Mouse (Mus musculus): ENCODE measurements around the gene Psmd9. TPM values are rescaled to one million over a fixed set of nuclear protein-coding genes. Genes with fewer than 3 reads are reported as not detected.

Gene Psmd9
- 66.9 and 67.9 TPM in 2 replicates for polyA plus RNA-seq (2015; fragmentation: Nextera tagmentation; extraction: Ambion mirVana)

GRCm38 (mm10) chr5:123169284-123169683 is at the start of gene Psmd9:
Gene Psmd9, plus strand, starts transcription at chr5:123169413.
- no peak within 1 kb of the TSS for H3K4me2 ChIP-seq
- no peak within 1 kb of the TSS for H3K9ac ChIP-seq
- H3K27me3 ChIP-seq: no peaks in the 10 kb centered on the region
- H3K4me1 ChIP-seq (replicated peaks): peaks cover 18% of the 10 kb centered on the region
- H3K36me3 ChIP-seq: peaks cover 24% of the 10 kb centered on the region
- H3K9me3 ChIP-seq: no peaks in the 10 kb centered on the region
- no peak within 1 kb of the TSS; the same call in 1 of the 2 replicates for H3K27ac ChIP-seq (replicated peaks)
- WGBS: 87% methylated on average over 5 of the region's 5 CpGs
- no peak within 1 kb of the TSS for H3K4me3 ChIP-seq
- no peak for ATAC-seq (ENCODE audit: low read depth)

- Histone ChIP-seq H3K9ac (no peak overlapping the region), H3K9me3 (no peaks in the 10 kb centered on the region), H3K4me1 (replicated peaks) (peaks cover 6% of the 10 kb centered on the region; the same call in 1 of the 2 replicates), H3K27ac (replicated peaks) (no peak overlapping the region), H3K4me2 (no peak overlapping the region), H3K27me3 (no peaks in the 10 kb centered on the region), H3K36me3 (peaks cover 26% of the 10 kb centered on the region), H3K4me3 (no peak overlapping the region)
- WGBS: 39% methylated on average over 7 of the region's 7 CpGs
- ATAC-seq (ENCODE audit: low read depth): no peak
Measured at GRCm38 (mm10) chr5:123120624-123121215, 48.5 kb upstream of the Psmd9 start.

GRCm38 (mm10) chr5:123122181-123122580 is 47.0 kb upstream of the Psmd9 start:
- no peaks in the 10 kb centered on the region for H3K27me3 ChIP-seq
- H3K9ac ChIP-seq: no peak overlapping the region
- ATAC-seq (ENCODE audit: low read depth): no peak
- no peak overlapping the region for H3K4me2 ChIP-seq
- 93% methylated on average over 4 of the region's 4 CpGs for WGBS
- no peak overlapping the region for H3K4me3 ChIP-seq
- H3K27ac ChIP-seq (replicated peaks): no peak overlapping the region
- H3K9me3 ChIP-seq: no peaks in the 10 kb centered on the region
- peaks cover 6% of the 10 kb centered on the region; the same call in 1 of the 2 replicates for H3K4me1 ChIP-seq (replicated peaks)
- peaks cover 40% of the 10 kb centered on the region for H3K36me3 ChIP-seq

GRCm38 (mm10) chr5:123125105-123125504 is 44.1 kb upstream of the Psmd9 start:
- H3K9ac ChIP-seq: no peak overlapping the region
- H3K4me2 ChIP-seq: no peak overlapping the region
- peaks cover 10% of the 10 kb centered on the region; the same call in 1 of the 2 replicates for H3K4me1 ChIP-seq (replicated peaks)
- peaks cover 65% of the 10 kb centered on the region for H3K36me3 ChIP-seq
- H3K27me3 ChIP-seq: no peaks in the 10 kb centered on the region
- no peaks in the 10 kb centered on the region for H3K9me3 ChIP-seq
- WGBS: 87% methylated on average over 6 of the region's 6 CpGs
- H3K27ac ChIP-seq (replicated peaks): no peak overlapping the region
- ATAC-seq (ENCODE audit: low read depth): no peak
- no peak overlapping the region for H3K4me3 ChIP-seq

- no peak overlapping the region for H3K27ac ChIP-seq (replicated peaks)
- 88% methylated on average over 18 of the region's 18 CpGs for WGBS
- peaks cover 73% of the 10 kb centered on the region for H3K36me3 ChIP-seq
- no peak overlapping the region for H3K9ac ChIP-seq
- ATAC-seq (ENCODE audit: low read depth): no peak
- H3K4me1 ChIP-seq (replicated peaks): peaks cover 7% of the 10 kb centered on the region; the same call in 1 of the 2 replicates
- no peaks in the 10 kb centered on the region for H3K27me3 ChIP-seq
- H3K4me2 ChIP-seq: no peak overlapping the region
- H3K9me3 ChIP-seq: no peaks in the 10 kb centered on the region
- H3K4me3 ChIP-seq: no peak overlapping the region
Measured at GRCm38 (mm10) chr5:123125638-123126406, 43.4 kb upstream of the Psmd9 start.

GRCm38 (mm10) chr5:123127031-123127430 is 42.2 kb upstream of the Psmd9 start:
- no peak overlapping the region for H3K4me3 ChIP-seq
- H3K27ac ChIP-seq (replicated peaks): no peak overlapping the region
- H3K9me3 ChIP-seq: no peaks in the 10 kb centered on the region
- H3K9ac ChIP-seq: no peak overlapping the region
- no peak overlapping the region for H3K4me2 ChIP-seq
- ATAC-seq (ENCODE audit: low read depth): no peak
- peaks cover 13% of the 10 kb centered on the region for H3K4me1 ChIP-seq (replicated peaks)
- peaks cover 75% of the 10 kb centered on the region for H3K36me3 ChIP-seq
- 76% methylated on average over 6 of the region's 6 CpGs for WGBS
- H3K27me3 ChIP-seq: no peaks in the 10 kb centered on the region

- H3K27ac ChIP-seq (replicated peaks): no peak overlapping the region
- peaks cover 28% of the 10 kb centered on the region for H3K4me1 ChIP-seq (replicated peaks)
- no peak overlapping the region for H3K4me2 ChIP-seq
- 0 out of 2 replicates have a peak overlapping the region, but pooled peaks have one; percentile 22 for H3K9ac ChIP-seq
- no peaks in the 10 kb centered on the region for H3K9me3 ChIP-seq
- no peak overlapping the region for H3K4me3 ChIP-seq
- H3K27me3 ChIP-seq: no peaks in the 10 kb centered on the region
- ATAC-seq (ENCODE audit: low read depth): no peak
- WGBS: 67% methylated on average over 10 of the region's 10 CpGs
- peaks cover 61% of the 10 kb centered on the region for H3K36me3 ChIP-seq
Measured at GRCm38 (mm10) chr5:123128426-123129169, 40.6 kb upstream of the Psmd9 start.

- no peak for ATAC-seq (ENCODE audit: low read depth)
Measured at GRCm38 (mm10) chr5:123129170-123129757, 39.9 kb upstream of the Psmd9 start.

GRCm38 (mm10) chr5:123130030-123130813 is 39.0 kb upstream of the Psmd9 start:
- no peak for ATAC-seq (ENCODE audit: low read depth)
- no peak overlapping the region for H3K27ac ChIP-seq (replicated peaks)
- 88% methylated on average over 9 of the region's 9 CpGs for WGBS
- peaks cover 68% of the 10 kb centered on the region for H3K36me3 ChIP-seq
- H3K9ac ChIP-seq: no peak overlapping the region
- no peaks in the 10 kb centered on the region for H3K9me3 ChIP-seq
- no peak overlapping the region for H3K4me2 ChIP-seq
- H3K27me3 ChIP-seq: no peaks in the 10 kb centered on the region
- H3K4me1 ChIP-seq (replicated peaks): peaks cover 45% of the 10 kb centered on the region
- no peak overlapping the region for H3K4me3 ChIP-seq

More at GRCm38 (mm10) chr5:123129170-123129757, 39.9 kb upstream of the Psmd9 start:
- no peaks in the 10 kb centered on the region for H3K9me3 ChIP-seq
- no peak overlapping the region for H3K4me2 ChIP-seq
- H3K27me3 ChIP-seq: no peaks in the 10 kb centered on the region
- WGBS: 86% methylated on average over 10 of the region's 10 CpGs
- H3K4me3 ChIP-seq: no peak overlapping the region
- no peak overlapping the region for H3K27ac ChIP-seq (replicated peaks)
- H3K36me3 ChIP-seq: peaks cover 62% of the 10 kb centered on the region
- 0 out of 2 replicates have a peak overlapping the region, but pooled peaks have one; percentile 22 for H3K9ac ChIP-seq
- H3K4me1 ChIP-seq (replicated peaks): peaks cover 35% of the 10 kb centered on the region

GRCm38 (mm10) chr5:123130814-123131148 is 38.4 kb upstream of the Psmd9 start:
- WGBS: 85% methylated on average over 5 of the region's 5 CpGs
- Histone ChIP-seq H3K4me2 (no peak overlapping the region), H3K9me3 (no peaks in the 10 kb centered on the region), H3K4me3 (no peak overlapping the region), H3K4me1 (replicated peaks) (peaks cover 50% of the 10 kb centered on the region), H3K27ac (replicated peaks) (no peak overlapping the region), H3K27me3 (no peaks in the 10 kb centered on the region), H3K36me3 (peaks cover 66% of the 10 kb centered on the region), H3K9ac (no peak overlapping the region)
- no peak for ATAC-seq (ENCODE audit: low read depth)

All from neural tube, embryonic 13.5 days (tissue).